Mouse (Mus musculus): ENCODE results near the gene Notch3.

- TF ChIP-seq CTCF (IDR thresholded peaks at IDR 0.05; ENCODE audit: borderline replicate concordance, extremely low read depth, insufficient read depth, insufficient read length) (no peak), POLR2A (IDR thresholded peaks at IDR 0.05; ENCODE audit: borderline replicate concordance, extremely low read depth, insufficient read depth, insufficient read length, poor library complexity, severe bottlenecking) (no peak)
These were observed 57.3 kb downstream of the Notch3 start for GRCm38 (mm10) chr17:32109201-32109940.
